Mouse (Mus musculus): ENCODE measurements around the gene Lrrc8c.

The Lrrc8c gene

DNA sequence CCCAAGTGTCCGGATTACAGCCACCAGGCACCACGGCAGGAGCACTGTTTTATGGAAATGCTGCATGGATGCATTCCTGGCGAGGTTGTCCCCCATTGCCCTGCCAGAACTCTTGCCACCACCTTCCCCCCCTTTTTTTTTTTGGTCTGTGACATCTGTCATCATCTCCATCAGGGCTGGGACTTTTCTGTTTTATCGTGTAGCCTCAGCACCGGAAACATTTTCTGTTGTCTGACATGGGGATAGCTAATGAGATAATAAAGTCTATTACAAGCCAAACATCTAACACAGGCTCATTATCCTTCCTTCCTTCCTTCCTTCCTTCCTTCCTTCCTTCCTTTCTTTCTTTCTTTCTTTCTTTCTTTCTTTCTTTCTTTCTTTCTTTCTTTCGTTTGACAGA is 119.7 kb downstream of the Lrrc8c start:
- DNase-seq (ENCODE audit: low read depth): no peak

DNA sequence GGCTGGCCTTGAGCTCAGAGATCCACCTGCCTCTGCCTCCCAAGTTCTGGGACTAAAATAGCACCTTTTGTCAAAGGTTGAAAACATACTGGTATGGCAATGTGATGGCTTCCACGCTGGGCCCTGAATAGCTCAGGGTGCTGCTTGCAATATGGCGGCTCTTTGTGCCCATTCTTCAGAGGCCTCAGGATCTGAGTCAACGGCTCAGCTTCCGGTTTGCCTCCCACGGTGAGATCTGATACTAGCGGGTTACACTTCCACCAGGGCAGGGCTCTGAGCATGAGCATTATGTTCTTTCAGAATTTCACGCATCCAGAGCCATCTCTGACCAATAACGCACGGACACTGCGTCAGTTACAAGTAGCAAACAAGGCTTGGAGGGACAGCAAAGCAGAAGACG is 120.2 kb downstream of the Lrrc8c start:
- no peak for DNase-seq (ENCODE audit: low read depth)

DNA sequence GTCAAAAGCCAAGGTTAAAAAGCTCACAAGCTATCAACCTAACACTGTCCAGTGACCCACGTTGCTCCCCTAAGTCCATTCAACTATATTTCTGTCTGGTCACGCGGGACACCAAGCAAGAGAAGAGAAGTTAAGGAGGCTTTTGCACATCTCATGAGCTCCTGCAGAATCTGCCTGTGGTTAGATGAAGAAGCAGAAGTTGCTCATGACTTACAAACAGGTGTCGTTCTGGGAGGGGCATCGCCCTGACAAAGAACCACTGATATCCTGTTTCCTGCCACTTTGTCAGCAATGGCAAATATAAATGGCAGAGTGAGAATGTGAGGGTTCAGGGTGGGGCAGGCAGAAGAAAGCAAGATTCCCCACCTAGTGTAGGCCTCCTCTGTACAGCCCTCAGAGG is 123.3 kb downstream of the Lrrc8c start:
- DNase-seq (ENCODE audit: low read depth): no peak

DNA sequence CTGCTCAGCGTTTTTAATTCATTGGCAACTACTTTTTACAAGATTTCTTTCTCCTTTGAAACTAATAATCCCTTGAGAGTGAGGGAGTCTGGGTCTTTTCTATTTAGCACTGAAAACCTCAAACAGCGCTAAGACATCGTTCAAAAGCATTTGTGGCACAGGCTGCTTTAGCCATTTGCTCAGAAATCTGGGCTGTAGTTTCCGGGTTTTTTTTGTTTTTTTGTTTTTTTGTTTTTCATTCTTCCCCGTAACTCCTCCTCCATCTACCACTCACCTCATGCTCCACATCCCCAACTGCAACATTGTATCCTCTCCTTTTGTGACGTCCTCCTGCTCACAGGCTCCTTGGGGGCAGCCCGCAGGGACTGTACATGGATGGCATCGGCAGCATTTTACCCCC is 124.1 kb downstream of the Lrrc8c start:
- no peak for DNase-seq (ENCODE audit: low read depth)

DNA sequence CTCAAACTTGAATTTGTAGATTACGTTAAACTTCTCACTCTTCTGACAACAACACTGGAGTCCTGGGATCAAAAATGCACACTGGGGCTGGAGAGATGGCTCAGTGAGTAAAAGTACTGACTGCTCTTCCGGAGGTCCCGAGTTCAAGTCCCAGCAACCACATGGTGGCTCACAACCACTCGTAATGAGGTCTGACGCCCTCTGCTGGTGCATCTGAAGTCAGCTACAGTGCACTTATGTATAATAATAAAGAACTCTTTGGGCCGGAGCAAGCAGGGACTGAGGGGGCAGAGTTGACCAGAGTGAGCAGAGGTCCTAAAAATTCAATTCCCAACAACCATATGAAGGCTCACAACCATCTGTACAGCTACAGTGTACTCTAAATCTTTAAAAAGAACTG is 125.0 kb downstream of the Lrrc8c start:
- no peak for DNase-seq (ENCODE audit: low read depth)

DNA sequence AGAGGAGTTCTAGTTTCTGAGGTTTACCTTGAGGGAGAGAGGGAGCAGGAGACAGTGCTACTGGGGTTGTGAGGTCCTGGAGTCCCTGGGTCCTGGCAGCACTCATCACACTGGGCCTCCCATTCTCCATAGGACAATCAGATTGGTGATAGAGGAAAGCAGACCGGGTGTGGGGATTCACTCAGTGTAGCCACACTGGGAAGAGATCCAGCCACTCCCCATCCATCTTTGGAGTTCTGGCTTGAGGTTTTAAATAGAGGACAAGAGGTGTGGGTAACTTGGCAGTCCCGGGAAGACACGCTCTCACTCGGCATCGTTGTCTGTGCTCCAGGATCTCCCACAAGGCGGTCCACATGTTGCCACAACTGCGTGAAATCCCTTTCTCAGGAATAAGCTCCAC is 127.9 kb downstream of the Lrrc8c start:
- DNase-seq (ENCODE audit: low read depth): no peak

DNA sequence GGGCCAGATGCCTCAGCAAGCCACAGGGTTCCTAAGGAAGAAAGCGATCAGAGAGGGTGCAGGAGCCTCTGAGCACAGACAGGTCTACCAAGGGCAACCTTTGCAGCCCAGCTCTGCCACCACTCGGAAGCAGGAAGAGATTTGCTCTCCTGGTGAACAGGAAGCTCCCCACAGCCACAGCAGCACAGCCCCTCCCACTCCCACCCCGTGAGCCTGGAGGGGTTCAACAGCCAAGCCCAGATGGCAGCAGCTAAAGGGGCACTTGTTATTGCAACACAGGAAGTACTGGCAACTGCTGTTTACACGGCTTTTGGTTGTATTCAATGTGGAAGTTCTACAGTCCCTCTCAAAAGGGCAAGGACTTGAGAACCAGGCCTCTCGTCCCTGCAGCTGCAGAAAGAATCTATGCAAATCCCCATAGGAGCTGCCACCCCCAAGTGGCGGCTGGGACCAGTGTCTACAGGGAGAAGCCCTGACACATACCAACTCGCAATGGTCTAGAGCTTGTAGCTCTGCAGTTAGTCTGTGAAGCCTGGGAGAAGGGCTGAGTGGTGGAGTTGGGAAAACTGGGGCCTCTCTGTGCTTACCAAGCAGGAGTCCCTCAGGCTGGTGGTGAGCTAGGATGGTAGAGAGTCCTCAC is 129.6 kb downstream of the Lrrc8c start:
- DNase-seq (ENCODE audit: low read depth): no peak

DNA sequence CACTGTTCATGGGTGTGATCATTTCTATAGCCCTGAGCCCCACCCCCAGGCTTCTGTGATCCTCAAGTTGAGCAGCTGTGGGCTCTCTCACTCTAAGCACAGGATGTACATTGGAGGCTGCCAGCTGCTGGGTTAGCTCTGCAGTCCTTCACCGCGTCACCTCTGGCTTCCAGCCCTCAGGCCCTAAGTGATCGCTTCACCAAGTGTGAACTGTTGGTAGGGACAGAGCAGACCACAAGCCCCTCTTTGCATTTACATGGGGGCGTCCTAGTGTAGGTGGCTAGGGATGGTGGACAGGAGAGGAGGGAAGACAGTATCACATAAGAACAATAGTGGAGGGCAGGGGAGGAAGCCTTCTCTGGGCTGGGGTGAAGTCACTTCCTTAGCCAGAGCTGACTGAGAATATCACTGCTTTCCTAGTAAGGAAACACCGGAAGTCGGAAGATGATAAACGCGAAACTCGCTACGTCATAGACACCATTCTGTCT is 130.4 kb downstream of the Lrrc8c start:
- no peak for DNase-seq (ENCODE audit: low read depth)

DNA sequence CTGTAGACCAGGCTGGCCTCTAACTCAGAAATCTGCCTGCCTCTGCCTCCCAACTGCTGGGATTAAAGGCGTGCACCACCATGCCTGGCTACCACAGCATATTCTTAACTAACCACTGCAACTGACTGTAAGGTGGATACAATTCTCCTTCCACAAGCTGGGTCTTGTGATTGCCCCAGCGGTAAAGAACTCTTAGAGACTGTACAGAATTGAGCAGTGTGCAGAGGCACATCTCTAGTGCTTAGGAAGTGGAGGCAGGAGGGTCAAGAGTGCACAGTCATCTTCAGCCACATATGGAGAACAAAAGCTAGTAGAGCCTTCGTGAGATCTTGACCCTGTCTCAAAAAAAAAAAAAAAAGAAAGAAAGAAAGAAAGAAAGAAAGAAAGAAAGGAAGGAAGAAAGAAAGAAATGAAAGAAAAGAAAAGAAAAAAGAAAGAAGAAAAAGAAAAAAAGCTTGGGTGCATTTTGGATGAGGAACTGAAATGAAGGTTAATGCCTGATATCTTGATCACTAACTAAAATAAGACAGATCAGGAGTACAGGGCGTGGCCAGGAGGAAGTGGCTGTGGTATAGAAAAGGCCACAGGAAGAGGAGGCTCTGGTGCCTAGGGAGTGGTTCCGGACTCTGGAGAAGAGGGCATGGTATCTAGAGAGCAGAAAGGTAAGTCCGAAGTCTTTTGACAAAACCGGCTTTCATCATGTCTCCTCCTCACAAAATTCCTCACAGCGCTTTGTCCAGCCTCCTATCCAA is 131.7 kb downstream of the Lrrc8c start:
- no peak for DNase-seq (ENCODE audit: low read depth)

DNA sequence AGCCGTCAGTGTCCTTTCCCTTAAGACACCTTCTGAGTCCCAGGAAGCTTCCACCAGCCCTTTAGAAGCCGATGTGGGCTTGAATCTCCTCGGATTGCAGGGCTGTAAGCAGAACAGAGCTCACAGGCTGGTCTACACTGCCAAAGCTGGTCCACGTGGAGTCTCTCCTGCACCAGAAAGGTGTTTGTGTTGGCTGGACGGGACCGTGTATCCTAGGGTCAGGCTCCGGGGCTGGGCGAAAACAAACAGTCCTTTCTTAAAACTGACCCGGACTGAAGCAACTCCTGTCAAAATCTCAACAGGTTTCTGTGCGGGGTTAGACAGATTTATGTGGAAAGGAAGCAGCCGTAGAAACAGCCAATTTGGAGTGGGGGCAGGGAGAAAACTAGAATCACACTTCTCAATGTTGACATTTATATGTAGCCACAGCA is 132.4 kb downstream of the Lrrc8c start:
- peak; percentile 43 for DNase-seq (ENCODE audit: low read depth)

DNA sequence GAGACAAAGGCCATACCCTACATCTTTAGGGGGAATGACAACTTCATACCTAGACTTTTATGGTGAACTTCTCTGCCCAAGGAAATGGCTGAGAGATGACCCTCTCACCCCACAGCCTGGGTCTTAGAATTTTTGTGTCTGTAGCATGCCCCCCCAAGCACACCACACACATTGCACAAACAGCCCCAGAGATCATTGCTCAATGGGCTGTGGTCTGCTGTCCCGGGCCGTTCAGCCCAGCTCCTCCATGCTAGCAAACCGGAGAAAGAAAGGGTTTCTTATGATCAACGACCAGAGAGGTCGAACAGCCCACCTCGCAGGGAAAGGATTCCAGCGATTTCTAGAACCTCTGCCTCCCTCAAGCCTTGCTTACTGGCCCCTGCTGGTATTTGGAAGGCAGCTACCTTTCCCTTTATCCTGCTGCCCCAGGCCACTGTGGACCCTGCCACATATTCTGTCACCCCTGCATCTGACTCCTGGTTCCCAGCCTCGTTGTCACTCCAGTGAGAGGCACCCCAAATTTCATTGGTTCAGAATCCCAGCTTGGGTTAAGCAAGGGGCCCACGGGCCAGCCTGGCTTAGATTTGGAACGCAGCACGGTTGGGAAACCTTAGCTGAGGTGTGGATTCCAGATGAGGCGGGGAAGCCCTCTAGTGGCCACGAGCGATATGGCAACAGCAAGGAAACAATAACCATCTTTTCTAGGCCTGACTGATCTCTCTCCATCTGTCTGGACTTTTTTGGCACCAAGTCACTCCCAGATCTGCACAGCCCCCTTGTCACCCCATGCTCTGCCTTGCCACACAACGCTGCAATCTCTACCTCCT is 135.3 kb downstream of the Lrrc8c start:
- peak; percentile 51 for DNase-seq (ENCODE audit: low read depth)

DNA sequence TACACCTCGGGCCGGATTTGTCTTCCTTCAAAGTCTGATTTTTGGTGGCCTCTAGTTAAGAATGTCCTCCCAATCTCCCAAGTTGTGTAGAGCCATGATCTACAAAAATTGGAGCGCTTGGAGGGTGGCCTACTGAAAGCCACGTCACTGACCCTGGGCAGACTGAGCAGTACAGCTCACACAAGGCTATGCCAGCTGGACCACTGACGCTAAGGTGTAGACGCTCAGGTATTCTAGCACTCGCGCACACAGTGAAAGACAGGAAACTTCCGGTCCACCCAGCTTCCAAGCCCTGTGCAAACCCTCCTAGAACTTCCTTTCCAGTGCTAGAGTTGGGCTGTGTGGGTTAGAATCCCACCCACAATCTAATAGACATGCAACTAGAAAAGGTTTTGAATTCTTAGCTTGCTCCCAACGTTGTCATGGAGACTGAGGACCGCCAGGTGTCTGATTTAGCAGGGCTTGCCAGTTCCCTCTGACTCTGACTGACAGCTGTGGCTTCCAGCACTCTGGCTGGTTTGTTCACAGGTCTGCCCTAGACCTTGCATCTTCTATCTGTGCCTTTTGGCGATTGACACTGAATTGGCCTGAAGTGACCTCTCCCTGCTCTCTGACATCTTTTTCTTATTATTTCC is 136.0 kb downstream of the Lrrc8c start:
- no peak for DNase-seq (ENCODE audit: low read depth)

DNA sequence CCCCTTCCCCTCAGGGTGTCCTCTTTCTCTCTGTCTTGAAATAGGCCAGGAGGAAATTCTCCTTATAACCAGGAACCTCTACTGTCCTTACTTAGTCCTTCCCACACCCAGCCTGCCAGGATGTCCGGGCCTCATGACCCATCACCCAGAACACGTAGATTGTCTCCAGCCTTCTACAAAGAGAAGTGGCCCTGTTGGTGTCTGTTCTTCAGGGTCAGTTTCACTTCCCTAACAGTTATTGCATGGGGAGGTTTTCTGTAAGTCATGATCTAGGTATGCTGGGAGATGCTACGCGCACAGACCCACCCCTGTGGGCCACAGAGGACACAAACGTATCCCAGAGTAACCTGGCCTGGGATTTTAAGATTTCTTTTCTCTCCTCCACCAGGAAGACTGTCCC is 142.7 kb downstream of the Lrrc8c start:
- DNase-seq (ENCODE audit: low read depth): no peak
